Mouse (Mus musculus): ENCODE measurements around the gene Taf1d.
"Not testable (repeated sequence)": the region's sequence is repeated elsewhere in the genome, so short reads cannot be mapped to it uniquely, and the experiment has no call there.

Gene Taf1d

DNA sequence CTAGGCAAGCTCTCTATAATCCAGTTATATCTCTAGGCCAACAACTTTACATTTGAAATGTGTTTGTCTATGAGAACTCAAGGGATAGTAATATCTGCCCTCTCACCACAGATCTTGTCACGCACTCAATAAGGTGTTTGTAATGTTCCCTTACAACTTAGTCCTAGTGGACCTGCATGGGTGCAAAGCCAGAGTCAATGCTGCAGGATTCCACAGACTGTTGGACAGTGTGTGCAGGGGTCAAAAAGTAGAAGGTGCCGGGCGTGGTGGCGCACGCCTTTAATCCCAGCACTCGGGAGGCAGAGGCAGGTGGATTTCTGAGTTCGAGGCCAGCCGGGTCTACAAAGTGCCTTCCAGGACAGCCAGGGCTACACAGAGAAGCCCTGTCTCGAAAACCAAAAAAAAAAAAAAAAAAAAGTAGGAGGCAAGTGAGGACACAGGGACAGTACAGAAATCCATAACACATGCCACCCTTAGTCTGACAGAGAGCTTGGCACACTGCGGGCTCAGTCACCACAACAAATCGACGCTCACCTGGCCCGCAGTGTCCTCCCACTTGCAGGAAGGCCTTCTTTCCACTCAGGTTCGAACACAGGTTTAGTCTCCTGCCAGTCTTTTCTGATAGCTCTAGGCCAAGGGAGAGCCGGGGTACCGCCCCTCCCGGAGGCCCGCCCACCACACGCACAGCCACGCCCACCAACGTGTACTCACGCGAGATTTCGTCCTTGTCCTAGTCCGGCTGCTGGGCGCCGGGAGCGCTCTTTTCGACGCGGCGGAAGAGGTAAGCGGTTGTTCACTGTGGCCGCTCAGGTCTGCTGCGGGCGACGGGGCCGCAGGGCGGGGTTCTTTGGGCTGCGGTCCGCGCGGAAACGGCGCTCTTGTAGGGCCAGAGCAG lies at the start of gene Taf1d:
TSS of gene Taf1d (plus strand) at position 712 of the 895 bp plus-strand sequence.
- peak; percentile 99 for DNase-seq (ENCODE audit: low spot score)

DNA sequence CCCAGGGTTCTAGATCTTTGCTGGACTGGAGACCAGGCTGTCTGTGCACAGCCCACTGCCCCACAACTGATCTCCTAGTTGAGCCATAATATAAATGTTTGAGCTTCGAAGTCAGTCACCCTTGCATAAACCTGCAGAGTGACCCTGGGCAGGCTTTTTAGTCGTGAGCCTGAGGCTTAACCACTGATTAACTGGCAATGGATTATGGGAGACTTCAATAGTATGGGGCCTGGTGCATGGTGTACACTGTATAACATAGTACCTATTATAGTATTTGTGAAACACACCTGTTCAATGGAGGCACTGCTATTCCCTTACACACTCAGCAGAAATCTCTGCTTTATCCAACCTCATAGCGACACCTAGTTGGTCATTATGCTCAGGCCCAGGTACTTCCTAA lies 49.8 kb upstream of the Taf1d start:
- DNase-seq (ENCODE audit: low spot score) = no peak

DNA sequence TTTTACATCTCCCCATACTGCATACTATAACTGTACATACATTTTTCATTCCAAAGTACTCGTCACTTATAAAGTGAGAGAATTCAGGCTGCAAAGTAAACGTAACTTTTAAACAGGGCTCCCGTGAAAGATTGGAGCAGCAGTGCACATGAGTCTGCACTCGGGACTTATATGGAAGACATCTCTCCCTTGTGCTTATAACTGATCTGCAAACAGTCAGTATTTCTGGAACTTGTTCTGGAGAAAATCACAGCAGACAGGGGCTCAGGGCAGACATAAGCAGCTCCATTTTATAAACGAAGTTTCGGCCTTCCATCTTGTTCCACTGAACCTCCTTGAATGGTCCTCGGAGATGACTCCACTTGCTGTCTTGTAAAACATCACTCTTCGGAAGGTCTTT lies 44.0 kb upstream of the Taf1d start:
- DNase-seq (ENCODE audit: low spot score) = no peak

DNA sequence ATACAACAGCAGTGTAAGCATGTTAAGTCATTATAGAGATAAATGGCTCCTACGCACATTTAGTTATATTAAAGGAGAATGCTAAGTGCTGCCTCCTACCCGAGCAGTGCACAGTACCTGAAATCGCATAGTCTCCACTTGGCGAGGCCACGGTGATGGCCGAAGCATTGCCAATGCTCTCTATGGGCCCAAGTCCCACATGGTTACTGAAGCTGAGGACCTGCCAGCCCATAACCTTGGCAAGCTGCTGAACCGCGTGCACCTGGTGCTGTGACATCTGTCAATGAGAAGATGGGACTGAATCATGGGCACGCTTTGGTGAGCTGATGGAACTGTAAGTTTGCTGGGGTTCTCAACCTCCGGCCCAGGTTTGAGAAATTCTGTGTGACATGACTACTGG lies 42.5 kb upstream of the Taf1d start:
- no peak for DNase-seq (ENCODE audit: low spot score)

DNA sequence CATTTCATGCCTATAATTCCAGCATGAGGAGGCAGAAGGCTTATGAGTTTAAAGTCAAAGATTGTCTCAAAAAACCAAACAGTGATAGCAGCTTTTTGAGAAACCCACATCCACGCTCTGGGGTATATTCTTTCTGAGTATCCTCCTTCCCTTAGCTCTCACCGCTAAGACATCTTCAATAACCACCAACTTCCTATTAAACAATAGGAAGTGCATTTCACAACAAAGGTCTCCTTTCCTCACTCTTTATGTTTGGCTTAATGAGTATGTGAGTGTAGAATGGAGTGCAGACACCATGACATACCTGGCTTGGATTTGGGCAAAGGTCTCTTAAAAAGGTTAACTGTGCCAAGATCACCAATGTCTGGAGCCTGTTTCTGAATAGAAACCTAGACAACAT lies 32.0 kb upstream of the Taf1d start:
- DNase-seq (ENCODE audit: low spot score) = no peak

DNA sequence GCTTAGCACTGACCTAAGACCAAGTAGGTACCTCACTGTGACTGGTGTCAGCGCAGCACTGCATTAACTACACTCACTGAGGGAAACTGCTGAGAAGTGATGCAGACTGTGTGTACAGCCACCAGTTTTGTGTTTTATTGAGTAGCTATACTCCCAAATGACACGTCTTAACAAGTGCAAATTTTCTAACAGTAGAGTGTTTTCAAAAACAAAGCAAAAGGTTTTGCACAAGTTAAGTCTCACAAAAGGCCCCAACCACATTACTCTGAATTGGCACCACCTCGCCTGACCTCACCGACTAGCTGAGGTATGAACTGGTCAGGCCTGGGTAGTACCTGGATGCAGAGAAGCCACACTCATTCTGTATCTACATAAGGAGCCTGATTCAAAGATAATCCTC lies 29.2 kb upstream of the Taf1d start:
- no peak for DNase-seq (ENCODE audit: low spot score)

DNA sequence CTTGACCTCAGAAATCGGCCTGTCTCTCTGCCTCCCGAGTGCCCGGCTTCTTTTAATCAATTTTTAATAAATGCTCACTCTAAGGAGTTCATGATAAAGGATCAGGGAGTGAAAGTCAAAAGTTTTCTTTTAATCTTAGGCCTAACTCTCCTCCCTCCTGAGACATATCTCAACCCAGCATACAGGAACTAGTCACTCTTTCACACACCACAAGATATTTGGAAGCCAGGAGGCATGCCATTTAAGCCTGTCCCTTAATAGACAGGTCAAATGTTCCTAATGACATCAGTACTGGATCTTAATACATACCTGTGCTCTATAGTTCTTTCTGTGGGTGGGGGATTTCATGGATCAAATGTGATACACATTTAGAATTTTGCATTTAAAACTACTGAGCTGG lies 27.7 kb upstream of the Taf1d start:
- DNase-seq (ENCODE audit: low spot score) = no peak

DNA sequence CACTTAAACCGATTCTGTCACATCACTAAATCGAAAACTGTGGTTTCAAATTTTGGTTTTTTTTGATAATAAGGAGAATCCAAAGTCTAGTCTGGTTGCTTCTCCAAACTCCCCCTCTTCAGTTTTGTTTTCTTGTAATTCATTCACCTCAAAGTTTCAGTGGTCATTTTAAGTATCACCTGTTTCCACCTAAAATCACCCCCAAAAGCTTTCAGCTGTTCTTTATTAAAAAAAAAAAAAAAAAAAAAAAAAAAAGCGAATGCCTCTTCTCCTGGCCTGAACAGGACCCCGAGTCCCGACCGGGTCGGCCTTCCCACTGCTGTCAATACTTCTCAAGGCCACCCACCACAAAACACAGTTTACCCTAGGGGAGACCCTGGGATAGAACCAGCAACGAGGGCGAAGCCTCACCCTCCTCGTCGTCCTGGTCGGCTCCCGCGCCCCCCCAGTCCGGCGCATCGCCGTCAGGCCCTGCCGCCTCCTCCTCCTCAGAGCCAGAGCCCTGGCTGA lies 26.8 kb upstream of the Taf1d start:
- no peak for DNase-seq (ENCODE audit: low spot score)

DNA sequence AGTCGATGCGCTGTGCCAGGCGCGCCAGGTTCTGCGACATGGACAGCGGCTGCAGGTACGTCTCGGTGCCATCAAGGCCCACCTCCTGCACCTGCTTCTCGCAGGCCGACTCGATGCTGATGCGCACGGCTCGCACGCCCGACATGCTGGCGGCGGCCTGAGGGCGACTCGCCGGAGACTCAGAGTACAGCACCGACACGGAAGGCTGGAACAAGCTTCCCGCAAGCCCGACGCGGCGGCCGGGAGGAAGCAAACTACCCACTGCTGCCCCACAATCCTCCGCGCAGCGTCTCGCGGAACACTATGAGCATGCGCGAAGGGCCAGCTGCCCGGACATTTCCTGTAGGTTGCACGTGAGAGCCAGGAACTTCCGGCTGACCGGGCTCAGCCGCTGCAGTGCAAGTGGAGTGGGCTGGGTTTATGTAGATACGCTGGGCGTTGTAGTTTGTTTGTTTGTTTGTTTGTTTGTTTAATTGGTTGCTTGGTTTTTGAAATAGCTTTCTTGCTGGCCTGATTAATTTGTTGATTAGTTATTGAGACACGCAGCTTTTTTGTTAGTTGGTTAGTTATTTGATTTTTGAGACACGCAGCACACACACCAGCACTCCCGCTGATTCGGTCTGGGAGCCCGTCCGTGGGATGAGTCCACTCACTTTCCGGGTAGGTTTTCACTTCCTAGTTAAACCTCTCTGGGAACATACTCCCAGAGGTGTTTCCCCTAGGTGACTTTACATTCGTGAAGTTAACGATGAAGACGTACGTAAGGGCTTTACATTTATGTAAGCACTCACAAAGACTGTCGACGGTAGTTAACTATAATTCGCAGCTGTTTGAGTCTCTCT lies 26.1 kb upstream of the Taf1d start, which contains the start of gene Med17:
TSS of gene Med17 (minus strand) at position 283 of the 842 bp plus-strand sequence.
- DNase-seq (ENCODE audit: low spot score) = peak; percentile 84

DNA sequence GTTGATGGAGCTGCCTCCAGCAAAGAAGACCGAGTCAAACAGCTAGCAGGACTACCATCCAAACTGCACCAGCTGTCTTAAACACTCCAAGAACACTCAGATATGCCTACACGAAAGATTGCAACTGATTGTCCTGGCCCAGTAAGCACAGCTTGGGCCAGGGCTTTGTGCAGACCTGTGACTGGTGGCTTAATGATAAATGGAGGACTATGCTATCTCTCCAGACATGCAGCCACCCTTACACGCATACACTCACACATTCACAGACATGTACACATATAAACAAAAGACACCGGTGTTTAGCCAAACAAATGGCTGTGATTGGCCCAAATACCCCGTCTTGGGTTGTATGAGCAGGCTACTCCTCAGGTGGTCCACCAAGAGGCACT lies 25.5 kb upstream of the Taf1d start:
- no peak for DNase-seq (ENCODE audit: low spot score)

DNA sequence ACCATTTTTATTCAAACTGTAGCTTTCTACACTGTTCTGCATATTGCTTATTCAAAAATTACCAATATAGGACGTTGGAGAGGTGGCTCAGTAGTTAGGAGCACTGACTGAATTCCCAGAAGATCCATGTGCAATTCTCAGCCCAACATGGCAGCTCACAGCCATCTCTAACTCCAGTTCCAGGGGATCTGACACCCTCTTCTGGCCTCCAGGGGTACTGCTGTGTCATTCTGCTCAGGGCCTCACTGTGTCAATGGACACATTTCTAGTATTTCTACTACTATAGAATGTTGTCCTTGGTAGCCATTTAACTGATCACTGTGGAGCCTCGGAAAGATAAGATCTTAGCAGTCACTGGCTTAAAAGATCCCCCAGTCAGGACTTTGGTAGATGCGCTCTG lies 20.6 kb upstream of the Taf1d start:
- no peak for DNase-seq (ENCODE audit: low spot score)

DNA sequence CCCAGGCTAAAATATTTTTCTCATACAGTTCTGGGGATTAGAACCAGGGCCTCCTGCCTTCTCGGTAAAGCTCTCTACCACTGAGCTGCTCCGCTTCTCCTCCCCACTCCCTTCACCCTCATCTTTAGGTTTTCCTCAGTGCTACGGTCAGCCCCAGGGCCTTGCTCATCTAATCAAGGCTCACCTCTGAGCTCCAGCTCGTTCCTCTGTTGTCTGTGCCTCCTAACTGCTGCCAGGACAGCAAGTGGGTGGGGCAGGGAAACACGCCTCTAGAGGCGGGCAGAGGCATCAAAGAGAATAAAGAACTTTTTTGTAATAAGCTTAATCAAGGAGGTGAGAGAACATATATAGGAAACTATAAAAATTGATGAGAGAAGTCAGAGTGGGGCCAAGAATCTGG lies 18.2 kb upstream of the Taf1d start:
- DNase-seq (ENCODE audit: low spot score) = no peak

DNA sequence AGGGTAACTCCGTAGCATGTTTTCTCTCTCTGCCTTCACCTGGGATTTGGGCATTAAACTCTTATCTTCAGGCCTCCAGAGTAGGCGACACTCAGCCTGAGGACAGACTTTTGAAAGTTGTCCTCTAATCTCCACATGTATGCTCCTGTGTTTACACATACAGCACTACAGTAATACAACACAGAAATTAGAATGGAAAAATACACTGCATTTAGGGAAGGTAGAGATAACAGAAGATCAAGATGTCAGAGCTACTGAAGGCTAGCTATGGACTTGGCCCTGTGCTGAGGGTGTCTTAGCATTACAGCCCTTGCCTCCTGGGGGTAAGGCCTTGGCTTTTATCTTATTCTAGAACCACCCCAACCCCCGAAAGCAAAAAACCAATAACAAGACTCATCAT lies 17.6 kb upstream of the Taf1d start:
- DNase-seq (ENCODE audit: low spot score) = no peak

DNA sequence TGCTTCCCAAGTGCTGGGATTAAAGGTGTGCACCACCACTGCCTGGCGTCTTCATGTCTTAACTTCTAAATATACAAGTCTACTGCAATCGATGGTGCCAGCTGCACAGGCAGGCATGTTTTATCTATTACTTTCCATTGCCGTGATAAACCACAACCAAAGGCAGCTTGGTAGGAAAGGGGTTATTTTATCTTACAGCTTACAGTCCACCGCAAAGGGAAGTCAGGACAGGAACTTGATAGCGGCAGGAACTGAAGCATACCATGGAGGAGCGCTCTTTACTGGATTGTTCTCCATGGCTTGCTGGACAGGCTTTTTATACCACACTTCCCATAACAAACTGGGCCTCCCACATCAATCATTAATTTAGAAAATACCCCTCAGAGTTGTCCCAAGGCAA lies 16.8 kb upstream of the Taf1d start:
- no peak for DNase-seq (ENCODE audit: low spot score)

DNA sequence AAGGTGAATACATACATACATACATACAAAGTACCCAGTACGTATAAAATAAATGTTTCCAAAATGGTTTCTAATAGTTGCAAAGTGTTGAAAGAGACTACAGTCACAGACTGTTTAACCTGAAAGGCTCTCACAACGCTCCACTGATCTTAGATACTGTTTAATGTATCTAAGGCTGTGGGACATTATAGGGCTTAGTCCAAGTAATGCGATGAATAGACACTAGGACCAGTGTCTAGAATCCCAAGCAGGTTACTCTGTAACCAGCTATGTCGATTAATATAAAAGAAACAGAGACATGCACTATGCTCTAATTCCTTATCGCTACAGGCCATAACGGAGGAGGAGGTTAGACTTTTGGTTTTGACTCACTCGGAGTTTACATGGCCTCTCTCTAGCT lies 8.9 kb upstream of the Taf1d start:
- DNase-seq (ENCODE audit: low spot score) = no peak

DNA sequence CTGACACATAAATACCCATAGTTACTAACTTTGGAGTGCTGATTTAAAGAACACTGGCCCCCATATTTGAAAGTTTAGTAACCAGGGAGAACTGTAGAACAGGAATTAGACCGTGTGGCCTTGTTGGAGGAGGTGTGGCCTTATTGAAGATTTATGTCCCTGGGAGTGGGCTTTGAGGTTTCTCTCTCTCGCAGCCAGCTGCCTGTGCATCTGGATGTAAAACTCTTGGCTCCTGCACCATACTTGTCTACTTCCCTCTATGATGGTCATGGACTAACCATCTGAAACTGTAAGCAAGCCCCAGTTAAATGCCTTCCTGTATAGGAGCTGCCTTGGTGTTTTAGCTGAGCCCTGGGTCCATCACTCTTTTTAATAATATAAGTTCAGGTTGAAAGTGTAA lies 7.6 kb upstream of the Taf1d start:
- no peak for DNase-seq (ENCODE audit: low spot score)

DNA sequence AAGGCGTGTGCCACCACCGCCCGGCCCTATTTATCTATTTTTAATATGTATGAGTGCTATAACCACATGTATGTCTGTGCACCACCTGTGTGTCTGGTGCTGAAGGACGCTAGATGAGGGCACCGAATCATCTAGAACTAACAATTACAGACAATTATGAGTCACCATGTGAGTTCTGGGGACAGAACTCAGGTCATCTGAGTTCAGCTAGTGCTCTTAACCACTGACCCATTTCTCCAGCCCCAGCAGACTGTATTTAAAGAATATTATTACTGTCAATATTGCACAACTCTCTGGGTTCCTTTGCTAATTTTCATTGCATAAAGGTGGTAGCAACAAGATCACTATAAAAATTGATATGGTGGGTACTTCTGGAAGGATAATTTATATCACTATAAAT lies 6.0 kb upstream of the Taf1d start:
- no peak for DNase-seq (ENCODE audit: low spot score)

DNA sequence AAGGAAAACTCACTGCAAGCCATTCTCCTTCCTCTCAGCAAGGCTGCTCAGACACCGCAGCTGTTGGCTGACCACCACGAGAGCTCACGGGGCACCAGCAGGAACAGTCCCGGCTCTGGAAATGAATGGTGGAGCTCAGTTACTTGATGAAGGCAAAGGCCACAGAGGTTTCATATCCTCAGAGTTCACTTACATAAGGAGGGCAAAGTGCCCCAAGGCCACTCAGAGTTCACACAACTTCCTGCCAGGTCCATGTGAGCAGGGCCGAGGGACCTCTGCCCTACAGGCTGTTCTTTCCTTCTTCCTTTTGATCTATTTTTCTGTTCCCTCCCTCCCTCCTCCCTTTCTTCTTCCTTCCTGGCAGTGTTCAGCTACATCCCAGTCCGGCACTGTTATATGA lies 4.6 kb upstream of the Taf1d start:
- DNase-seq (ENCODE audit: low spot score) = no peak

DNA sequence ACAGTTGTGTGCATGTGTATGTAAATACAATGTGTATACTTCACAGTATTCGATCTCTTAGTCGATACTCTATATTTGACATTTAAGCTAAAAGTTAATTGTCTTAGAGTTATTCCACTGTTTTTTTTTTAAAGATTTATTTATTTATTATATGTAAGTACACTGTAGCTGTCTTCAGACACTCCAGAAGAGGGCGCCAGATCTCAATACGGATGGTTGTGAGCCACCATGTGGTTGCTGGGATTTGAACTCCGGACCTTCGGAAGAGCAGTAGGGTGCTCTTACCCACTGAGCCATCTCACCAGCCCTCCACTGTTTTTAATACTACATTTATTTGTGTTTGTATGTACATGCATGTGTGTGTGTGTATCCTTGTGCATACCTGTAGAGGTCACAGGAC lies 4.0 kb upstream of the Taf1d start:
- not testable (repeated sequence) for DNase-seq (ENCODE audit: low spot score)

DNA sequence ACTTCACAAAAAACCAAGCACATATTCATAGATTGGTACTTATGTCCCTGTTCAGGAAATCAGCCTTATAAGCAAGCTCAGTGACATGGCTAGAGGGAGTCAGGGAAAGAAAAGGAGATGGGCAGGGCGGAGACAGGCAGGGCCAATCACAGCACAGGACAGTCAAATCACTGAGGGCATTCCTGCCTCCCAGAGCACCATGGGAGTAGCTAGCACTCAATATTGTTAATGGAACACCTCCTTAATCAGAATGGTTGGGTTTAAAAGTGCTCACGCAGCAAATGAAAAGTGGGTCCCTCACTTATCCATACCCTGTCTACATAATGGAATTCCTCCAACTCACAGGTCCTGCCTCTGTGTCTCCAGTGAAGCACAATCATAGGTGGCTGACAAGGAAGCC lies 3.1 kb upstream of the Taf1d start:
- DNase-seq (ENCODE audit: low spot score) = no peak

DNA sequence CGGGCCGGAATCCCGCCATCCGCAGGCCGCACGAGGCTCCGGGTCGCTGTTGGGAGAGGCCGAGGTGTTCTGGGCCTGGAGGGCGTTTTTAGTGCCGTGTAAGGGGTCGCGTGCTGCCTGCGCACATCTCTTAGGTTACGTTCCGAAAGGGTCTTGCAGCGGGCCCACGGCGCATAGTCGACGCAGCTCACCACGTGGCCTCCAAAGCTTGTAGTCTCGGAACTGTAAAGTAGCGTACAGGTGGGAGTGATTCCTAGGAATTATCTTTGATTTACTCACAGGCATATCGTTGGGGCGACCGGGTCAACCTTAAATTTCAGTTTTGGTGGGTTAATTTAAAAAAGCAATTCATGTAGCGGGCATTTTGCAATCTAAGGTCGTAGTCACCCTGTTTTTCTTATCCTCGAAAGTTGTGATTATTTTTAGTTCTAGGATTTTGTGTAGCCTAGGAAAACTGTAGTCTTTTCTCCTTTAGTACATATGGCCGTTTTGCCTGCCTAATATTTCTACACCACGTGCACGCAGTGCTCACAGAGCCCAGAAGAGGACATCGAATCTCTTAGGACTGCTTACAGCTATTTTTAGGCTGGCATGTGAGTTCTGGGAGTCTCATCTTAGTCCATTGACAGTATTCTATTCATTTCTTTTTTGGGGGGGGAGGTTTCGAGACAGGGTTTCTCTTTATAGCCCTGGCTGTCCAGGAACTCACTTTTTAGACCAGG lies 545 bp downstream of the Taf1d start, which contains the start of gene 4931406C07Rik:
TSS of gene 4931406C07Rik (minus strand) at position 51 of the 722 bp plus-strand sequence.
- DNase-seq (ENCODE audit: low spot score) = no peak

DNA sequence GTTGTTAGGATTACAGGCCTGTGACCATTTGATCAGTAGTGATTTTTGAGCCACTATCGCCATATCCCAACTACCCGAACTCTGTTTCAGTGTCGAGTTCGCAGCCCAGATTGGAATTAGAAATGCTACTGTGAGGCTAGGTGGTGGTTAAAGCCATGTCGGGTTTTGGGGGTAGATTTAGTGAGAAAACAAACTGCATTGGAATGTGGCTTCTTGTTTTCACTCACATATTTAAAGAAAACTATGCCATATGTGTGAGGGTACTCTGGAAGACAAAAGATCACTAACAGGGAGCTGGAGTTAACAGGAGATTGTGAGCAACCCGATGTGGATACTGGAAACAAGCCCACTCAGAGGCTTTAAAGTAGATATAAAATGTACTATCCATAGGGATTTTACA lies 1.2 kb downstream of the Taf1d start:
- DNase-seq (ENCODE audit: low spot score) = no peak

Measured in ovary, postnatal 14 days (tissue).